Mouse (Mus musculus) gastrocnemius, postnatal 14 days (tissue): ENCODE data around the gene Sympk. TPM values are rescaled to one million over a fixed set of nuclear protein-coding genes. Genes with fewer than 3 reads are reported as not detected.

Experiments
- DNase-seq: peaks from one replicate; pipeline ENCODE4 v3.0.0; 2021; ENCODE audit warnings: mixed read lengths
- intact Hi-C: fragments of 180-260 bp; cut with DNase I; formaldehyde crosslinking; loops from one replicate; pipeline ENCODE4 v1.15.1; 2025; ENCODE audit warnings: low total_unique reads
- total RNA-seq, 2 experiments: library from RNA; stranded (reverse); gene quantifications; 2 replicates each; pipeline ENCODE4 v1.2.3; 2021

The Sympk gene
- total RNA-seq, 2 experiments from 2014 or later = 38.2 to 41.1 TPM

DNA sequence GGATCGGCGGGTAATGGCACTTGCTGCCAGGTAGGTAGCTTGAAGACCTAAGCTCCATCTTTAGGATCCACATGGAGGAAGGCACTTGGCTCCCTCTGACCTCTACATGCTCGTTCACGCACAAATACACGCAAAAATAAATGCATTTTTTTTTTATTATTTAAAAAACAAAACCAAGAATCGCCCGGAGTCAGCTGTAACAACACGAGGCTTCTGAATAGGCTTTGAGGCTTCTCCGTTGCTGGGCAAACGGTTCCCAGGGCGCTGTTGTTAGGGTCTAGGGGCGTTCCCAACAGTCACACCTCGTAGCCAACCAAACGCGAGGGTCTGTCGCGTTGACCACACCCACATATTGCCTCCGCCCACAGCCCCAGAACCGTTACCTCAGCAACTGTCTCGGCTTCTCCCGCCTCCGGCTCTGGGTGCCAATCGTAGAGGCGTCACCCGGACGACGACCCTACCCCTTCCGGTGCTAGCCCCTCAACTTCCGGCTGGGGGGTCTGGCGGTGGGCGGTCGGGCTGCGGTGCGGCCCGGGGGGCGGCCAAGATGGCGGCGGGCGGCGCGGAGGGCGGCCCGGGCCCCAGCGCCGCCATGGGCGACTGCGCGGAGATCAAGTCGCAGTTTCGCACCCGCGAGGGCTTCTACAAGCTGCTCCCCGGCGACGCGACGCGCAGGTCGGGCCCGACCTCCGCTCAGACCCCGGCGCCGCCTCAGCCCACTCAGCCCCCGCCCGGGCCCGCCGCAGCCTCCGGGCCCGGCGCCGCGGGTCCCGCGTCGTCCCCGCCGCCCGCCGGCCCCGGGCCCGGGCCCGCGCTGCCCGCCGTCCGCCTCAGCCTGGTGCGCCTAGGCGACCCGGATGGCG lies 51.8 kb downstream of the Sympk start, which contains the start of gene Dmwd:
Dmwd (plus strand) TSS at position 505 of the 863 bp plus-strand sequence.
- intact Hi-C loops = no loop called here
- peak; percentile 96 for DNase-seq

DNA sequence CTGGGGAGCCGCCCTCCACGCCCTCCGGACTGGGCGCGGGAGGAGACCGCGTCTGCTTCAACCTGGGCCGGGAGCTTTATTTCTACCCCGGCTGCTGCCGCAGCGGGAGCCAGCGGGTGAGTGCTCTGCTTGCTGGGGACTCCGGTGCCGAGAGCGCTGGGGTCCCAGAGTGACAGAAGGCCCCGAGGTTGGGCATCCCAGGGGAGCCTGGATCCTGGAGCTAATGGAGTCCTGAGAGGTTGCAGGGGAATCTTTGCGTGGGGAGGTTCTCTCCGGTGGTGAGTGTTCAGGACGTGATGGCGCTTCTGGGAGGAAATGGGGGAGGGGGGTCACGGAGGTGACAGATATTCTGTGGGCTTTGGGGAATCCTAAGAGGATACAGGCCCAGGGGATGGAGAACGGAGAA lies 52.4 kb downstream of the Sympk start:
- no peak for DNase-seq

DNA sequence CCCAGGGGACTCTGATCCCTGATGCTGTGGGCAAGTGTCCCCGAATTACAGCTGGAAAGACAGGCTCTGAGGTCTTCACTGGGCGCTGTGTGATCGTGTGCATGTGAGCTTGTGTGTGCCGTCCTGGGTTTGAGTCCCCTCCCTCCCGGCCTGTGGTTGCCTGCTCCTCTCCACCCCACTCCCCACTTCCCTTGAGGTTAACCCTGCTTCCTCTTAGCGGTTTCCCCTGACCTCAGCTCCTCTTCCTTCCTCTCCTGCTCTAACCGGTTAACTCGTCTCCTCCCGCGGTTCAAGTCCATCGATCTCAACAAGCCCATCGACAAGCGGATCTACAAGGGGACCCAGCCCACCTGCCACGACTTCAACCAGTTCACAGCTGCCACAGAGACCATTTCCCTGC lies 53.6 kb downstream of the Sympk start:
- no peak for DNase-seq
- intact Hi-C loops = no loop called here

More for the DNA sequence above, 52.4 kb downstream of the Sympk start:
- intact Hi-C loops = no loop called here

DNA sequence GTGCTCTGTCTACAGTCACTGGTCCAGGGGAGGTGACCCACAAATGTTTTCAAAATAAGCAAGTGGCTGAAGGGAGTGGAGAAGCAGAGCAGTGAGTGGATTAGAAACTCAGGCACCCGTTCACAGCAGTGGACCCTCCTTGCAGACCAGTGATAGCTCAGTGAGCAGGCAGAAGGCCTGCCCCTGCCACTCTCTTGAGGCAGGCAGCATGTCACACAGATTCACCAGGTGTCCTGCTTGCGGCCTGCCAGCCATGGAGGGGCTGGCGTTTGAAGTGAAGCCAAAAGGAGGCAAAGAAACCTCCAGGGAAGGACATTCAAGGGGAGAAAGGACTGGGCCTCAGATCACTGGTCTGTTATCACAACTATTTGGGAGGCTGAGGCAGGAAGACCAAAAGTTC lies 54.6 kb downstream of the Sympk start:
- intact Hi-C loops = no loop called here
- DNase-seq = no peak

DNA sequence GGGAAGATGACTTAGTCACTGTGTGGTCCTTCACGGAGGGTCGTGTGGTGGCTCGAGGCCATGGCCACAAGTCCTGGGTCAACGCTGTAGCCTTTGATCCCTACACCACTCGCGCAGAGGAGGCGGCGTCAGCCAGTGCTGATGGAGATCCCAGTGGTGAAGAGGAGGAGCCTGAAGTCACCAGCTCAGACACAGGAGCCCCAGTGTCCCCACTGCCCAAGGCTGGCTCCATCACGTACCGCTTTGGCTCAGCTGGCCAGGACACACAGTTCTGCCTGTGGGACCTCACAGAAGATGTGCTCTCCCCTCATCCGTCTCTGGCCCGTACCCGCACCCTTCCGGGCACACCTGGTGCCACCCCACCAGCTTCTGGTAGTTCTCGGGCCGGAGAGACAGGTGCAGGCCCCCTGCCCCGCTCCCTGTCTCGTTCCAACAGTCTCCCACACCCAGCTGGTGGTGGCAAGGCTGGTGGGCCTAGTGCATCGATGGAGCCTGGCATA lies 56.3 kb downstream of the Sympk start:
- intact Hi-C loops = no loop called here
- no peak for DNase-seq

DNA sequence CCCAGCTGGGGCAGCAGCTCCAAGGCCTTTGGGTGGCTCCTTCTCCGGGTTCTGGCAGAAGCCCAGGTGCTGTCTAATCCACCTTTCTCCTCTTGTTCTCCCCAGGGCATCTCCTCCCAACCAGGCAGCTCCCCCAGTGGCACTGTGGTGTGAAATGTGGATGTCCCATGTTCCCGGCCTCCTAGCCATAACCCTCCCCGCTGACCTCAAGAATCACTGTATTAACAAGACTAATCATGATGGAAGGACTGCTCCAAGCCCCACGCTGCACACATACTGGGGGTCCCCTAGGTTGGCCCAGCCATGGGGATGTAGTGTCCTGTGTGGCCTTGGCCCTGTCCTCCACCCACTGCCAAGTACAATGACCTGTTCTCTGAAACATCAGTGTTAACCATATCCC lies 58.0 kb downstream of the Sympk start:
- DNase-seq = peak; percentile 3
- intact Hi-C loops = no loop called here

DNA sequence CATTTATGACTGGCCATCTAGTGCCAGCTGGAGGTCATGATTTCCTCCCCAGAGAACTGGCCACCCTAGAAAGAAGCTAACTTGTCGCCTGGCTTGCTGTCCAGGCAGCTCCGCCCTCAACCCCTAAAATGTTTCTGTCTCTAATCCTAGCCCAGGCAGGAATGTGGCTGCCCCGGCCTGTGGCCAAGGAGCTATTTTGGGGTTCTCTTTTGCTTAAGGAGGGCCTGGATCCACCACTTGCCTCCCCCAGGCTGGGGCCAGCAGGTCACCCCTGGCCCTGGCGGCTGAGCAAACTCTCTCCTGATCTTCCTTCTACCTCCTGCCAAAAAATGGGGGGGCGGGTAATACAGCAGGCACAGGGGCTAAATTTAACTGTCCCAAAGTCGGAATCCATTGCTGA lies 58.9 kb downstream of the Sympk start:
- intact Hi-C loops = no loop called here
- DNase-seq = peak; percentile 83

DNA sequence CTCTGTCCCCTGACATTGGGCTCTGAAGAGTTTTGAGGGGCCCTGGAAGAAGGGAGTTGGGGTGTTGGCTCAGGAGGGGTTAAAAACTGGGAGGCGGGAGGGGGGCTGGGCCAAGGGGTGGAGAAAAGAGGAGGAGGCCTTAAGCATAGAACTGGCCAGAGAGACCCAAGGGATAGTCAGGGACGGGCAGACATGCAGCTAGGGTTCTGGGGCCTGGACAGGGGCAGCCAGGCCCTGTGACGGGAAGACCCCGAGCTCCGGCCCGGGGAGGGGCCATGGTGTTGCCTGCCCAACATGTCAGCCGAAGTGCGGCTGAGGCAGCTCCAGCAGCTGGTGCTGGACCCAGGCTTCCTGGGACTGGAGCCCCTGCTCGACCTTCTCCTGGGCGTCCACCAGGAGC lies 59.5 kb downstream of the Sympk start, which contains the start of gene Dmpk:
Dmpk (plus strand) TSS at position 149 of the 400 bp plus-strand sequence.
- peak; percentile 68 for DNase-seq
- intact Hi-C loops = no loop called here

DNA sequence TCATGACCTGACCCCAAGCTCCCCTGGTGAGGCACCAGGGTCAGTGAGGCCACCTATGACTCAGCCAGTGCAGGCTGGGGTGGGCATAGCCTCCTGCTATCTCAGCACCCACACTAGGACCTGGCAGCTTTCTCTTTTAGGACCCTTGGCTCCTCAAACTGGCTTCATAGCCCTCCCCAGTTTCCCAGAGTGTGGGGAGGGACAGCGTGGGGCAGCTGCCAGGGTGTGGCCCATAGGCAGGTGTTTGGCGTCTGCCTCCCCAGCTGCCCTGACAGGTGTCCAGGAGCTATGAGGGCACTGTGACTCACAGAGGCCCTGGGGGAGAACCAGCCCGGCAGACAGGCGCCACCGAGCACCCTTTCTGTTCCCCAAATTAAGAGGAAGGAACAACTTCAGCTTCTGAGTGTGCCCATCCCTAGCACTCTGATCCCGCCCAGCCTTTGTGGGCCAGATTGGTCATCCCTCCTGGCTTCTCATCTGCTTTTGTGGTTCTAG lies 60.1 kb downstream of the Sympk start:
- intact Hi-C loops = no loop called here
- DNase-seq = peak; percentile 78

DNA sequence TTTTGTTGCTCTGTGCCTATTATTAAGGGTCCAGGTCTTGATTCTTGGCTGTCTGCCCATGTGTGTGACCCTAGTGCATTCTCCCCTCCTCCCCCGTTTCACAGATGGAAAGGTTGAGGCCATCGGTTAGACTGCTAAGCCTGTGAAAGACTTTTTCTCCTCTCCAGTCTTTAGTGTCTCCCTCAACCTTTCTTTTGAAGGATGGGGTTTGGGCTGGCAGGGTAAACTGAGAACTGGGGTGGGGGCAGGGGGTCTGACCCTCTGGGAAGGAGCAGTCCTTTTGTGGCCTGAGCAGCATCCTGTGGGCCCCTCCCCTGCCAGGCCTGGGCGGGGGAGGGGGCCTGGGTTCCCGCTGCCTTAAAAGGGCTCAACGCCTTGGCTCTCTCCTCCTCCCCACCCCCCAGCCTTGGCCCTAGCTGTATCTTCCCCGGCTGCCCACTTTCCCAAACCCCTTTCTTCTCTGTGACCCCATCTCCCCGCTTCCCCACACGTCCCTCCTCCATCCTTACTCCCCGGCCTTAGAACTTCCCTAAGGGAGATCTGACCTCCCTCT lies 60.8 kb downstream of the Sympk start:
- intact Hi-C loops = no loop called here
- DNase-seq = no peak

DNA sequence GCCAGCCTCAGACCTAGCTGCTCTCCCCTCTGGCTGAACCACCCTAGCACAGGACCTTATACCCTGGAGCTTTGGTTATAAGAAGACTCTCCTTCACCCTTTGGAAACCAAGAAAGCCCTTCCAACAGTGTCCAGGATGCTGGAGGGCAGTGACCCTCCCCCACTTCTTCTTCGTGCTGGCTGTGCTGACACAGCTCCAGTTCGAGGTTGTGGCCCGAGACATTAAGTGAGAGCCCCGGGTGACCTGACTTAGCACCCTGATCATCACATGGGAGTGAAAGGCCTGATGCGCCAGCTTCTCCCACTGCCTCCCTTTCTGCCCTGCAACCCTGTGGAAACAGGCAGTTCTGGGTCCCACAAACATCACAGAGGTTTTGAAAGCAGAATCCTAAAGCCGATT lies 61.3 kb downstream of the Sympk start:
- DNase-seq = no peak
- intact Hi-C loops = no loop called here

DNA sequence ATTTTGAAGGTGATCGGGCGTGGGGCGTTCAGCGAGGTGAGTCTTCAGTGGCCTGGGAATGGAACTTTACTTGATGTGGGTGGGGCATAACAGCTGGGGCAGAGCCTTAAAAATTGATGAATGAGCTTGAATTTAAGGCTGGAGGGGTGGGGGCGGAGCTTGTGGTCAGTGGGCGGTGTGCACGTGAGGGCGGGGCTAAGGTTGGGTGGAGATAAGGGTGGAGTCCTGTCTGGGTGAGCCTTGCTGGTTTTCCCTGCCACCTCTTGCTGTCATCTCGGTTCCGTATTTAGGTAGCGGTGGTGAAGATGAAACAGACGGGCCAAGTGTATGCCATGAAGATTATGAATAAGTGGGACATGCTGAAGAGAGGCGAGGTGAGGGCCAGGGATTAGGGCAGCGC lies 61.9 kb downstream of the Sympk start:
- intact Hi-C loops = no loop called here
- DNase-seq = no peak

DNA sequence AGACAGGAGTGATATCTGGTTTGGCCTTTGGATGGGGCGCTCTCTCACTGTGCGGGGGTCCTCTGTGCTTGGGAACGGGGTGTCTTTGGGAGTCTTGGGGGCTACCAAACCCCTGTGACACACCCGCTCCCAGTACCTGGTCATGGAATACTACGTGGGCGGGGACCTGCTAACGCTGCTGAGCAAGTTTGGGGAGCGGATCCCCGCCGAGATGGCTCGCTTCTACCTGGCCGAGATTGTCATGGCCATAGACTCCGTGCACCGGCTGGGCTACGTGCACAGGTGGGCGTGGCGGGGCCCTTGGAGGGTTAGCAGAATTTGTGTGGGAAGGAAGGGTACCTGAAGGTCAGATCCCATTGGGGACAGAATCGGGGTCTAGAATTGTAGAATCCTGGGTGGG lies 62.6 kb downstream of the Sympk start:
- intact Hi-C loops = no loop called here
- DNase-seq = no peak

DNA sequence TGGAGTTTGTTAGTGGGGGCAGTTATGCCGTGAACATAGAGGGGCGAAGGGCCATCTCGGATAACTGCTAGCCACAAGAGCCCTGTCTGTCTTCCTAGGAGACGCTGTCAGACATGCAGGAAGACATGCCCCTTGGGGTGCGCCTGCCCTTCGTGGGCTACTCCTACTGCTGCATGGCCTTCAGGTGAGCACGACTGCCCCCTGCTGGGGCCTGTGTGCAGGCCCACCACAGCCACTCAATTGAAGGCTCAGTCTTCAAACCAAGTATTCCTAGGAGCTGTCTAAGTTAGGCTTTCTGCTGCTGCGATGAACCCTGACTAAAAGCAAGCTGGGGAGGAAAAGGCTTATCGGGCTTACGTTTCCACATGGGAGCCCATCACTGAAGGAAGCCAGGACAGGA lies 64.6 kb downstream of the Sympk start:
- DNase-seq = peak; percentile 77
- intact Hi-C loops = no loop called here

DNA sequence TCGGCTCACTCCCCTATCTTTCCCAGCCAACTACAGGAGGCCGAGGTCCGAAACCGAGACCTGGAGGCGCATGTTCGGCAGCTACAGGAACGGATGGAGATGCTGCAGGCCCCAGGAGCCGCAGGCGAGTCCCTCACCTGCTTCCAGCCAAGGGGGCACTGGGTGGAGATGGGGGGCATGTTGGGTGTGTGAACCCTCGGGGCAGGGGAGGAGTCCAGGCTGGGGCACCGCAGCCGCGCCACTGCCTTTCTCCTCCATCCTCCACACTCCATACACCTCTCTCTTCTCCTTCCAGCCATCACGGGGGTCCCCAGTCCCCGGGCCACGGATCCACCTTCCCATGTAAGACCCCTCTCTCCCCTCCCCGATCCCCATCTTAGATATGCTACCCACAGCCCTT lies 67.7 kb downstream of the Sympk start:
- DNase-seq = peak; percentile 12
- intact Hi-C loops = loop anchor here (2.0 kb wide), 1 partner anchor 23 kb away; no protein-coding TSS in a partner anchor

DNA sequence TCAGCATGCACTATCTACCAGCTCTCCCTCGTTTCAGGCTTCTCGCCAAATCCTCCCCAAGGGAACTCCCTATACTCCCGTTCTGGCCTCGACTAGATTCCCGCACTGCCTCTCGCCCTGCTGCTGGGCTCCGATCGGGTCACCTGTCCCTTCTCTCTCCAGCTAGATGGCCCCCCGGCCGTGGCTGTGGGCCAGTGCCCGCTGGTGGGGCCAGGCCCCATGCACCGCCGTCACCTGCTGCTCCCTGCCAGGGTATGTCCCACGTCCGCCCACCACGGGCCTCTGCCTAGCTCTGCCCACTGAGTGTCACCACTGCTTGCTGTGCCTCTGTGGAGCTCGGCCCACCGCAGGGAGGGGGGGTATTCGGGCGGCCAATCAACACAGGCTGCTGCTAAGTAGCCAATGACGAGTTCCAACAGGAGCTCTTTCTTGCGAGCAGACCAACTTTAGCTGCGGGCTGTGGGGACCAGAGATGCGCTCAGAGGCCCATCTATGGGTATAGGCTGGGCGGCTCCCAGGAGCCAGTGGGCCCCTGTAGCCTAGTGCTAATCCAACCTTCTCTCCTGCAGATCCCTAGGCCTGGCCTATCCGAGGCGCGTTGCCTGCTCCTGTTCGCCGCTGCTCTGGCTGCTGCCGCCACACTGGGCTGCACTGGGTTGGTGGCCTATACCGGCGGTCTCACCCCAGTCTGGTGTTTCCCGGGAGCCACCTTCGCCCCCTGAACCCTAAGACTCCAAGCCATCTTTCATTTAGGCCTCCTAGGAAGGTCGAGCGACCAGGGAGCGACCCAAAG lies 68.4 kb downstream of the Sympk start:
- intact Hi-C loops = loop anchor here (2.0 kb wide), 1 partner anchor 24 kb away; no protein-coding TSS in a partner anchor
- peak; percentile 64 for DNase-seq

DNA sequence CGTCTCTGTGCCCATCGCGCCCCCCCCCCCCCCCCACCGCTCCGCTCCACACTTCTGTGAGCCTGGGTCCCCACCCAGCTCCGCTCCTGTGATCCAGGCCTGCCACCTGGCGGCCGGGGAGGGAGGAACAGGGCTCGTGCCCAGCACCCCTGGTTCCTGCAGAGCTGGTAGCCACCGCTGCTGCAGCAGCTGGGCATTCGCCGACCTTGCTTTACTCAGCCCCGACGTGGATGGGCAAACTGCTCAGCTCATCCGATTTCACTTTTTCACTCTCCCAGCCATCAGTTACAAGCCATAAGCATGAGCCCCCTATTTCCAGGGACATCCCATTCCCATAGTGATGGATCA lies 69.0 kb downstream of the Sympk start:
- DNase-seq = peak; percentile 88
- intact Hi-C loops = loop anchor here (2.0 kb wide), 1 partner anchor 24 kb away; no protein-coding TSS in a partner anchor

DNA sequence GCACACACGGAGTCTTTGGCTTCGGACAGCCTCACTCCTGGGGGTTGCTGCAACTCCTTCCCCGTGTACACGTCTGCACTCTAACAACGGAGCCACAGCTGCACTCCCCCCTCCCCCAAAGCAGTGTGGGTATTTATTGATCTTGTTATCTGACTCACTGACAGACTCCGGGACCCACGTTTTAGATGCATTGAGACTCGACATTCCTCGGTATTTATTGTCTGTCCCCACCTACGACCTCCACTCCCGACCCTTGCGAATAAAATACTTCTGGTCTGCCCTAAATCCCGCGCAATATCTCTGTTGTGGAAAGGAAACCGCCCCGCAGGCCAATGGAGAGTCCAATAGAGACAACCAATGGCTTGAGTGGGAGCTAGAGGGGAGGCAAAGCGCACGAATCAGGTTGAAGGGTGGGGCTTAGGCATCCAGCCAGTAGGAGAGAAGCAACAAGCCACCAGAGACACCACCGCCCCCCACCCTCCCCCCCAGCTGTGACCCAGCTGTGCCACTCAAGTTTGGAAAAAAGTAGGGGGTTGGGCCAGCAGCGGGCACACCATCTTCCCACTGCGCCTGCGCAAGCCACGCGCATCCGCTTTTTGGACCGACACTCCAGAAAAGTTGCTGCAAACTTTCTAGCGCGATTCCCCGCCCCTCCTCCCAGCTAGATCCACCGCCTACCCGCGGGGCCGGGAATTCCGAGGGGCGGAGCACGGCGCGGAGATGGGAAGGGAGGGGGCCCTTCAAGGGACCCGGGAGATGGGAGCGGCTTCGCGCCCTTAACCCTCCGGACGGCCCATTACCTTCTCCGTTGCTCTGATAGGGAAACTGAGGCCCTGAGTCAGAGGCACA lies 69.6 kb downstream of the Sympk start:
- peak; percentile 96 for DNase-seq
- intact Hi-C loops = loop anchor here (2.0 kb wide), 1 partner anchor 25 kb away; no protein-coding TSS in a partner anchor

DNA sequence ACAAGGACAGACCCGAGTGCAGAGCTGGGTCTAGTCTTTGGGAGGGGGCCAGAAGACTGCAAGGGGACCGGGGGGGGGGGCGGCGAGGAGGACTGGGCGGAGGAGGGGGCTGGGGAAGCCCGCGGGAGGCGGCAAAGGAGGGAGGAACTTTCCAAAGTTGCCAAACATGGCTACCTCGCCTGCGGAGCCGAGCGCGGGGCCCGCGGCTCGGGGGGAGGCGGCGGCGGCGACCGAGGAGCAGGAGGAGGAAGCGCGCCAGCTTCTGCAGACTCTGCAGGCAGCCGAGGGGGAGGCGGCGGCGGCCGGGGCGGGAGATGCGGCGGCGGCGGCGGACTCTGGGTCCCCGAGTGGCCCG lies 70.3 kb downstream of the Sympk start, which contains the start of gene Six5:
Six5 (plus strand) TSS at position 124 of the 355 bp plus-strand sequence.
- intact Hi-C loops = no loop called here
- DNase-seq = peak; percentile 69
